Mouse (Mus musculus) right cerebral cortex, adult 2 months (tissue): ENCODE data around the gene Calml3.
"Not testable (repeated sequence)": the region's sequence is repeated elsewhere in the genome, so short reads cannot be mapped to it uniquely, and the experiment has no call there.

Experiments
- DNase-seq, 2 experiments: peaks; one replicate each; pipeline ENCODE4 v3.0.0; 2021 to 2022; ENCODE audit warnings: low spot score in 2 of 2

The Calml3 gene

GRCm38 (mm10) chr13:3804186-3804585, at the start of gene Calml3:
Gene Calml3, minus strand, starts transcription at chr13:3804316.
- no peak for DNase-seq

GRCm38 (mm10) chr13:3850330-3850729, 46.2 kb upstream of the Calml3 start:
- no peak for DNase-seq

GRCm38 (mm10) chr13:3840662-3841061, 36.5 kb upstream of the Calml3 start:
- not testable (repeated sequence) for DNase-seq

- not testable (repeated sequence) for DNase-seq
Measured at GRCm38 (mm10) chr13:3837312-3837807, 33.2 kb upstream of the Calml3 start, which contains the start of gene Calm4. Gene Calm4, plus strand, starts transcription at chr13:3837757.

- DNase-seq, result not testable (repeated sequence)
Measured at GRCm38 (mm10) chr13:3833644-3834043, 29.5 kb upstream of the Calml3 start.

- no peak for DNase-seq
Measured at GRCm38 (mm10) chr13:3832450-3832849, 28.3 kb upstream of the Calml3 start.

- DNase-seq, result no peak
Measured at GRCm38 (mm10) chr13:3831994-3832393, 27.9 kb upstream of the Calml3 start.

GRCm38 (mm10) chr13:3831546-3831945, 27.4 kb upstream of the Calml3 start:
- no peak for DNase-seq

GRCm38 (mm10) chr13:3825726-3826125, 21.6 kb upstream of the Calml3 start:
- DNase-seq, result no peak

- no peak for DNase-seq
Measured at GRCm38 (mm10) chr13:3822105-3822504, 18.0 kb upstream of the Calml3 start.

- DNase-seq, result no peak
Measured at GRCm38 (mm10) chr13:3818740-3819076, 14.6 kb upstream of the Calml3 start.

GRCm38 (mm10) chr13:3818012-3818739, 14.1 kb upstream of the Calml3 start:
- no peak for DNase-seq

- DNase-seq, result no peak
Measured at GRCm38 (mm10) chr13:3807131-3807827, 3.2 kb upstream of the Calml3 start.

GRCm38 (mm10) chr13:3805638-3806037, 1.5 kb upstream of the Calml3 start:
- DNase-seq, result no peak

- DNase-seq, result no peak
Measured at GRCm38 (mm10) chr13:3805132-3805531, 1.0 kb upstream of the Calml3 start.

GRCm38 (mm10) chr13:3799386-3799785, 4.7 kb downstream of the Calml3 start:
- no peak for DNase-seq

GRCm38 (mm10) chr13:3798751-3799150, 5.4 kb downstream of the Calml3 start:
- no peak for DNase-seq

GRCm38 (mm10) chr13:3796649-3797048, 7.5 kb downstream of the Calml3 start:
- no peak for DNase-seq

GRCm38 (mm10) chr13:3789531-3789930, 14.6 kb downstream of the Calml3 start:
- no peak for DNase-seq

GRCm38 (mm10) chr13:3788588-3788987, 15.5 kb downstream of the Calml3 start:
- DNase-seq, result no peak

- DNase-seq, result no peak
Measured at GRCm38 (mm10) chr13:3787644-3788043, 16.5 kb downstream of the Calml3 start.

GRCm38 (mm10) chr13:3787102-3787501, 17.0 kb downstream of the Calml3 start:
- no peak for DNase-seq

GRCm38 (mm10) chr13:3783621-3784020, 20.5 kb downstream of the Calml3 start:
- DNase-seq, result no peak
